Mouse (Mus musculus): ENCODE results near the gene Yeats2.

GRCm38 (mm10) chr16:20222726-20223125, 81.9 kb downstream of the Yeats2 start:
- no peak for TF ChIP-seq CTCF (IDR thresholded peaks at IDR 0.05; ENCODE audit: insufficient read depth, low read depth, low read length)
- TF ChIP-seq POLR2A (IDR thresholded peaks at IDR 0.05; ENCODE audit: insufficient read depth, low read depth, low read length): no peak
